Mouse (Mus musculus) NIH3T3 (cell line): ENCODE results near the gene Zcwpw1.
"Not testable (repeated sequence)": the region's sequence is repeated elsewhere in the genome, so short reads cannot be mapped to it uniquely, and the experiment has no call there.

ENCODE experiments used
- DNase-seq: peaks from one replicate; pipeline ENCODE4 v3.0.0-alpha.2; 2012; ENCODE audit warnings: low read depth

Zcwpw1 gene

DNA sequence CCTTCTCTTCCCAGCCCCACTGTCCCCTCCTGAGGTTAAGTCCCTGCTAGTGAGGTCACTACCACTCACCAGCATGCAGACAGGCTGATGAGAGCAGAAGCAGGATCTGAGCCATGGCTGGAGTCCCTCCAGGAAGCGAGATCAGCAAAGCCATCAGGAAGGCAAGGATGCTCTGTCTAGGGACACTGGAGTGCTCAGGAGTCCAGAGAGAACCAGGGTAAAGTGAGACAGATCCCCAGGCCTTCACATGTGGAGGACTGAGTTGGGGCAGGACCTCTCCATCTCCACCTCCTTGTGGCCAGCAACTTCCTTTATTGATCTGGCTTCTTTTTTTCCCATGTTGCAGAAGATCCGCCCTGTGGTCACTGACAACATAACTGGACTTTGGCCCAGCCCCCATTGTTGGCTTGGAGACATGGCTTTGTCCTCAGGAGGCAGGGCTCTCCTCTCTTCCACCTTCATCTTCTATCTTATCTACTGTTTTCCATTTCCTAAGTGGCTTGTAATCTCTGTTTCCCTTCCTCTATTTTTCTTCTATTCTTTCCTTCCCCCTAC, 48.4 kb downstream of the Zcwpw1 start, which contains the start of gene Pilra:
Pilra (minus strand) TSS at position 316 of the 555 bp plus-strand sequence.
- not testable (repeated sequence) for DNase-seq

GRCm38 (mm10) chr5:137836611-137837010, 49.0 kb downstream of the Zcwpw1 start:
- no peak for DNase-seq

DNA sequence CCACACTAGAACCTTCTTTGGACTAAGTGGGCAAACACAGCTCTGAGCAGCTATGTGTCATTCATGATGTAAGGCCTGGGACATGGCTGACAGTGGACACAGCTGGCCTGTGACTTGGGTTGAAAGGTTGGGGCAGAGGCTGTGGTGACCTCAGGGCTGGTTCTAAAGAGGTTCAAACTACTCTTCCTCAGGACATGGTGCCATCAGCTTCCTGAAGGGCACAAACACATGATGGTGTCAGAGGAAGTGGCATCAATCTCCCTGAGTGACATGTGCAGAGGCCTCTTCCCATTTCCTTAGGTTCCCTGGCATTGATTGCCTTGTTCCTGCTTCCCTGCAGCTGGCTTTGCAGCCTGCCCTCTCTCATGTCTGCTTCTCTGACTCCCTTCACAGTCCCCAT, 49.5 kb downstream of the Zcwpw1 start:
- not testable (repeated sequence) for DNase-seq

- not testable (repeated sequence) for DNase-seq
Measured at GRCm38 (mm10) chr5:137850313-137850712, 62.7 kb downstream of the Zcwpw1 start.

DNA sequence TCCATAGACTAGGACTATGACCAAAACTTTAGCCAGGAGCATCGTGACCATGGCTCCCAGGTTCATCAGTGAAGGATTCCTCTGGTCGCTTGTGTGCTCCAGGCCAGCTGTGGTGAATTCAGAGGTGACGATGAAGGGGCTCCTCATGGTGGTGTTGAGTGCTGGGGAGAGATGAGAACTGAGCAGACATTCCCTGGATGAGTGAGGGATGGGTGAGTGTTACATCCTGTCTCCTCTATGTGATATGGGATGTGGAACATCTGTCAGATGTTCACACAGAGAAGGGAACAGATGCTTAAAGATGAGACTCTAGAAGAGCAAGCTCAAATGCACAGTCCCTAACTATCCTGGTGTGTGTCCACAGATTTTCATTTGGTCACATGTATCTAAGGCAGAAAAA, 67.3 kb downstream of the Zcwpw1 start:
- not testable (repeated sequence) for DNase-seq

- not testable (repeated sequence) for DNase-seq
Measured at GRCm38 (mm10) chr5:137856870-137857269, 69.3 kb downstream of the Zcwpw1 start.

- DNase-seq, result not testable (repeated sequence)
Measured at GRCm38 (mm10) chr5:137857960-137858710, 70.5 kb downstream of the Zcwpw1 start, which contains the start of gene Pilrb1. TSS of gene Pilrb1 (minus strand) at chr5:137858106.

- DNase-seq, result not testable (repeated sequence)
Measured at GRCm38 (mm10) chr5:137864008-137864407, 76.4 kb downstream of the Zcwpw1 start.

DNA sequence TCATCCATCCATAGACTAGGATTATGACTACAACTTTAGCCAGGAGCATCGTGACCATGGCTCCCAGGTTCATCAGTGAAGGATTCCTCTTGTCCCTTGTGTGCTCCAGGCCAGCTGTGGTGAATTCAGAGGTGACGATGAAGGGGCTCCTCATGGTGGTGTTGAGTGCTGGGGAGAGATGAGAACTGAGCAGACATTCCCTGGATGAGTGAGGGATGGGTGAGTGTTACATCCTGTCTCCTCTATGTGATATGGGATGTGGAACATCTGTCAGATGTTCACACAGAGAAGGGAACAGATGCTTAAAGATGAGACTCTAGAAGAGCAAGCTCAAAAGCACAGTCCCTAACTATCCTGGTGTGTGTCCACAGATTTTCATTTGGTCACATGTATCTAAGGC, 81.0 kb downstream of the Zcwpw1 start:
- DNase-seq, result not testable (repeated sequence)

GRCm38 (mm10) chr5:137871644-137872380, 84.2 kb downstream of the Zcwpw1 start, which contains the start of gene Pilrb2:
TSS of gene Pilrb2 (minus strand) at chr5:137871815.
- DNase-seq, result not testable (repeated sequence)
